Mouse (Mus musculus): ENCODE measurements around the gene Tbc1d2.

Gene Tbc1d2

DNA sequence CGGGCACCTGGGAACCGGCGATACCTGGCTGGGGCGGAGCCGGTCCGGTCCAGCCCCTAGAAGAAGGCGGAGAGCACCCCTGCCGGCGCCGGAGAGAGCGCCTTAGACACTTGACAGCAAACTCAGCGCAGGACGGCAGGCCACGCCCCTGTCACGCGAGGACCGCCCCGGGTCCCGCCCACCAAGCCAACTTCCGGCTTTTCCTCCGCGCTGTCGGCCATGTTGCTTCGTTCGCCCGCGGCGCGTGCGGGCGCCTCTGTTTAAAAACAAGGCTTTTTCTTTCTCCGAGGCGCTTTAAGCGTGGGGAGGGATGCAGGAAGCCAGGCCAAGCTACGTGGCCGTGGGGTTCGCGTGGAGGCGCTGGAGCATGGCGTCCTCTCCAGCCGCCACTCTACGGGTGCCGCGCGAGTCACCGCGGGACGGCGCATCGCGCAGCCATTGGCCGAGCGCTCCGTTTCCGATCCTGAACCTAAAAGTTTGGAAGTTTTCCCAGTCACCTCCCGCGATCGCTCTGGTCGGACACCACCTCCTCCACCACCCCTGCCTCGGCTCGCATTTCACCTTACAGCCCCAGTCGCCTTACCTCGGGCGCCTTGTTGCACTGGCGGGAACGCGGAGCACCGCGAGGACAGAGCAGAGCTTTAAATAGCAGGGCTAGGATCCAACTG lies at the start of gene Tbc1d2:
TSS of gene Tbc1d2 (minus strand) at position 124 of the 668 bp plus-strand sequence.
- DNase-seq: peak; percentile 96

DNA sequence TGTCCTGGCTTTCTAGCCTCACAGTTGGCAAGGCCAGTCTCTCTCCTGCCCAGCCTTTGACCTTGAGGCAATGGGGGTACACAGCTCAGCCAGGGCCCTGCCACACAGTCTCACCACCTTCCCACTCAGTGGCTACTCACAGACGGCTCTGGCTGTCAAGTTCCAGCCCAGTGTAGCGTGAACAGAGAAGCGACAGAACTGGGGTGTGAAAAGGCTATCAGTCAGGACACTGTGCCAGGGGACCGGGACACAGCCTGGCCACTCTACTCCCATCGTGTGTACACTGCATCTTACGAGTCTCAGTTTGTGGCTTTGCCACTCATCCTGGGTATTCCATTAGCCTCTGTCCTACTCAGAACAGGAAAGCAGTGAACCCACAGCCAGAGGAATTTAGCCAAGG lies 46.5 kb upstream of the Tbc1d2 start:
- DNase-seq: no peak

DNA sequence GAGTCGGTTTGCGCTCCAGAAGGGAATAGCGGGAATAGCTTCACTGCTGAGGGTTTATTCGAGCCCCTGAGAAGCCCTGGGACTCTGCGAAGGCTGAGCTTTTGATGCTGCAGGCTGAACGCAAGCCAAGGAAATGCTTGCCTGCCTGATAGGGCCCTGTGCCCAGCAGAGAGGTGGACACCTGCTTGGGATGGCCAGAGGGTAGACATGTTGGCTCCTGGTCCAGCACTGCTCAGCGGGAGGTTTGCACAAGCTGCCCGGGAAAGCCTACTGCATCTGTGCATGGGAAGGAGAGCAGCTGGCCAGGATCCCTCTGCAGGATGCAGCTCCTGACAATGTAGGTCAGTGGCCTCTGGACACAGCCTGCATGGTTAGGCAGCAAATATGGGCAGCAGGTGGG lies 40.6 kb upstream of the Tbc1d2 start:
- no peak for DNase-seq

DNA sequence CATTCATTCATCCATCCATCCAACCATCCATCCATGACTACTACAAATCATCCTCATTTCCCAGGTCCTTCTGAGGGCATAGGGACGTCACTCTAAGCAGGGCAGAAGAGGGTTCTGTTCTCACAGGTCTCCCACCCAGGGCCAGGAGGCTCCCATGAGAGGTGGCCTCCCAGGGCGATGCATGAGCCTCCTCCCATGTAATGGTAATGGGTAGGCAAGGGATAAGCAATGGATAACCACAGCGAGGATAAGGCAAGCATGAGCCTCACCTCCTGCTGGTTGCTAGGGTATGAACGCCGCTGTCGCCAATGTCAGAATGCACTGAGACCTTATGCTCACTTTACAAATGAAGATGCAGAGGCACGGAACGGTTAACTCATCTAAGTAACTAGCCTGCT lies 40.0 kb upstream of the Tbc1d2 start:
- DNase-seq: no peak

DNA sequence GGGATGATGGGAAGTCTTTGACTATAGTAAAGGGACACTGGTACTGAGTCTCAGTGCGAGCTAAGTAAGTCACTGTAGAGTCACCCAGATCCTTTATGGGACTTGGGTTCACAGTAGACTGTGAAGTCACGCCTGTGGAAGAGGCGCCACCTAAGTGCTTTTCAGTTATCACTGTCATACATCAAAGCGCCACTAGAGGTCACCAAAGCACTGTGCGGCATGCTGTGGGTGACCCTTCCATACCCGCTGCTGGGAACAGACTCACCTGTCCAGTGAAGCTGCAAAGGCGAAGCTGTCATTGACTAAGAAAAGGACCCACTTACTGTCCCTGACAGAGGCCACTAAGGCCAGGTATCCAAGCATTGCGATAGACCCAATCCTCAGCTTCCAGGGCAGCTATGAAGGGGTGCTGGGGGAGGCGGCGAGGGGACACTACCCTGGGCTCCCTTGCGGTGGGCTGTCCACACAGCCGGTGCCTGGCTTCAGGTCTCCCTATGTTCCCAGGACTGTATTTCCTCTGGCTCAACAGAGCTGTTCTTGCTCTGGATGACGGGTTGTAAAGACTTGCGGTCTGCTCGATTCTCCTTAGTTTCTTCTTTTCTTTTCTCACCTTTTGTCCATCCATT lies 39.5 kb upstream of the Tbc1d2 start:
- peak; percentile 74 for DNase-seq

DNA sequence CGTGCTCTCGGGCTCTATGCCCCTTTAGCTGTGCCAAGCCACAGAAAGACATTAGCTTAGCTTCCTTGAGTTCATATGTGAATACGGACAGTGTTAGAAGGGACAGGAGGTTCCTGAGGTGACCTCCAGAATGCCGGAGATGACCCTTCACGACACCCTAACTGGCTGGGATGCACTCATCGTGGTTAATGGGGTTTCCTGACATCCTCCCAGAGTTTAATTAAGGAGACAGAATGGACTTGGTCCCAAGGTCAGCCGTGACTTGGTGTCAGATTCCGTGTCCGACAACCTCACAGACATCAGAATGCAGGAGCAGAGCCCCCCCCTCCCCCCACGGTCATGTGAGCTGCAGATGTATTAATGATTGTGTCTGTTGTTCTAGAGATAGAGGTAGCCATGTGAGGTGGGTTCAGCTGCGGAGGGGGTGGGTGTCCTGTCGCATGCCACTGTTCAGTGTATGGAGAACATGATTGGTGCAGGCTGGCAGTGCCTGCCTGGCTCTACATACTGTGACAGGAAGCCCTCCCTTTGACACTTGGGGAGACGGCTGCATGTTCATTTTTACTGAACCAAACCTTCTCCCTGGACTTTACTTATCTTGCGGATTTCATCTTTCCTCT lies 38.3 kb upstream of the Tbc1d2 start:
- DNase-seq: no peak

DNA sequence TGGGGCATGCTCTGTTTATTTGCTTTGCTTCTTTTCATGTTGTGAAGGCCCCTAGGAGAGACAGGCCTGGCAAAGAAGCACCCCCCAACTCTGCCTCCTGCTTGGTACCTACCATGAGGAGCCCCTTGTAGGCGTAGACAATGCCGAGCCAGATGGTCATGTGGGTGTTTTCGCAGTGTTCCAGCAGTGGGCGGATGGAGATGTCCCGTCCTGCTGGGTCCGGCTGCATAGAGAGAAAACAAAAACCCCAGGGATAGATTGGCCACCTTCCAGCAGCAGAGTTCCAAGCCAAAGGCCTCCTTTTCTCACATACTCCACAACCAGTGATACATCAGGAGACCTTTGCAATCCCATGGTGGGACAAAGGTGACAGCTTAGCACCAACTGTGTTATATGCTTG lies 34.2 kb upstream of the Tbc1d2 start:
- DNase-seq: peak; percentile 38

DNA sequence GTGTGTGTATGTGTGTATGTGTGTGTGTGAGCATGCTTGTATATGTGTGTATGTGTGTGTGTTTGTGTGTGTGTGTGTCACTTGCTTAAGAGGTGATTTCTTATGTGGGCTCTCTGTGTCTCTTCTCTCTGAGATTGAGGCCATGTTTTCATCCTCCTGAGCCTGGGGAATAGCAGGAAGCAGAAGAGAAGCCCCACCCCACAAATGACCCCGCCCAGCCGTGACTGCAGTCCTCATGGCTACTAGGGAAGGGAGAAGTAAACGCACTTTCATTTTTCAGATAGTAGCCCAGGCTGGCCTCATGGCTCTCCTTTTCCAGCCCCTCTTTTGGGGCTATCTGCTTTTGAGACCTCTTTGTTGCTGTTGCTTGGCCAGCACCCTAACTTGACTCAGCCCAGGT lies 26.6 kb upstream of the Tbc1d2 start:
- no peak for DNase-seq

DNA sequence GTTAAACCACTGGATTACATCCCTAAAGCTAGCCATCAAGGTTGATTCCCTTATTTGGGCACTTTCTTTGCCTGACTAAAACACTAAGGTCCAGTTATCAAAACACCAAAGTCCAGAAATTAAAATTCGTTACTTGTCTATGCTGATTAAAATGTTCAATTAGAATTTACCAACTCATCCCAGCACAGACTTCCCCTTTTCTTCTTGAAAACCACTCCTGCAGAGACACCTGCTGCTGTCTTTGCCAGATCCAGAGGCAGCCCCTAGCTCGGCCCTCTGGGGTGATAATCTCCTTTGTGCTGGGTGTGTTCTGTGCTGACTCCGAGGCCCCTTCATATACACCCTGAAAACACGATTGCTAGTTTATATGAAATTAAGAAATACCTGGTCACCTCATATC lies 26.0 kb upstream of the Tbc1d2 start:
- DNase-seq: no peak

DNA sequence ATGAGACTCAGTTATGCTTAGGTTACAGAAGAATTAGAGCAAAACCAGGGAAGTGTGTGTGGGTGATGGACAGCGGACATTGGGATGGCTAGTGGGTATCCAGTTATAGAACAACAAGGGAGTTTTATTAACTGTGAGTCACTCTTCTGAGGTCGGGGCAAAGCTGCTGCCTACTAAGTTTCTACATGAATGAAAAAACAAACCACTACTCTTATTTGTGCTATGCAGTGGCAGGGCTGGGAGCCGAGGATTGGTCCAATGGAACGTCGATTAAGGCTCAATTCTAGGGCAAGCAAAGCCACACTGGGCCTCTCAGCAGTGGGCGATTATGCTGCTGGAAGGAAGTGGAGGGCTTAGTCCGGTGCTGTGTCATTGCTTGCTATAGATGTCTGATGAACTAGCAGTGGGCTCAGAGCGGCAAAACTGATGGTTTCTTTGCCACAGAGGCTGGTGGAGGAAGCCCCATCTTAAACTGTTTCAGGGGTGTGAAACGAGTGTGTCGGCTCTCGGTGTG lies 25.3 kb upstream of the Tbc1d2 start:
- DNase-seq: no peak

DNA sequence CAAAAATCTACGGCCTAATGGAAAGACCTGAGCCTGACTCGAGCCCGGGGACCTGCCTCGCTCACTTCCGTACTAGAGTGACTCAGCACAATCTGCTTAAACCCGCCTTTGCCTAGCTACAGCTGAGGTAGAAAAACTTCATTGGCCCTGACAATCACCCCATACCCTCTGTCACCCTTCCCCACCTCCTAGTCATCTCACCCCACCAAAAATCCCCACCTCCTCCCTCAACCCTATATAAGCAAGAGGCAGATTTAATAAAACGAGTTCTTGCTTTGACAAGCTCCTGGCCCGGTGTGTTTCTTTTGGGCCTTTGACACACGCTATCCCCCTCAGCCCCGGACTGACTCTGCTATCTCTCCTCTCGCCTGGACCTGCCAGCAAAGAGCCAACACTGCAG lies 18.6 kb upstream of the Tbc1d2 start:
- no peak for DNase-seq

DNA sequence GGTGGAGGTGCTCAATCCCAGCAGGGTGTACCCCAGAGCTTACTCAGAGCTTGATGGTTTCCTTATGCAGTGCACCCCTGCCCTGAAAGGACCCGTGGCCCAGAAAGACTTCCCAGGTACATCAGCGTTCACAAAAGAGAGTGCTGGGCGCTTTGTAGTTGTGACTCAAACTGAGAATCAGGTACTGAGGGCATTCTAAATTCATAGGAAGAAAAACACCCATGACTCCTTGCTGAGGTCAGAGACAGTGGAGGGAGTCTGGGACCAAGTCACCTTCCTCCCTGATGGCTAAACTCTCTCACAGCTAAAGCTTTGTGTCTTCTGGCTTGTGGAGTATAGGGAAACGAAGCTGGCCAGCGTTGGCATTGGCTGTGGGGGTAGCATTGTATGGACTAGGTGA lies 16.4 kb upstream of the Tbc1d2 start:
- DNase-seq: no peak

DNA sequence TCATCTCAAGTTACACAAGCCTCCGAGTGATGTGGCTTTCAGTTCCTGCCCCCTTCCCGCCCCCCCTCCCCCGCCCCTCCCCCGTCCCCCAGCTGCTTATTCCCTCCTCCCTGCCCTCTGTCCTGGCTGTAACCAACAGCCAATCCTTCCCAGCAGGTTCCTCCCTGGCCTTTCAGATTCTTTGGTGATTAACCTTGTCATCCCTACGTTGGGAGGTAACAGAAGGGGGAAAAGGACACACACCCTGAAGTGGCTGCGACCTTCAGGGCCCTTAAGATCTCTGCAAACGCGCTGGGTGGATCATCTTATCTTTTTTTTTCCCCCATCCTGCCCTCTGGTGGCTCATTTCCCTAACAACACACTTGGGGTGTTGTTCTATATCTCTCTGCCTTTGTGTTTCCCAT lies 15.4 kb upstream of the Tbc1d2 start:
- peak; percentile 47 for DNase-seq

DNA sequence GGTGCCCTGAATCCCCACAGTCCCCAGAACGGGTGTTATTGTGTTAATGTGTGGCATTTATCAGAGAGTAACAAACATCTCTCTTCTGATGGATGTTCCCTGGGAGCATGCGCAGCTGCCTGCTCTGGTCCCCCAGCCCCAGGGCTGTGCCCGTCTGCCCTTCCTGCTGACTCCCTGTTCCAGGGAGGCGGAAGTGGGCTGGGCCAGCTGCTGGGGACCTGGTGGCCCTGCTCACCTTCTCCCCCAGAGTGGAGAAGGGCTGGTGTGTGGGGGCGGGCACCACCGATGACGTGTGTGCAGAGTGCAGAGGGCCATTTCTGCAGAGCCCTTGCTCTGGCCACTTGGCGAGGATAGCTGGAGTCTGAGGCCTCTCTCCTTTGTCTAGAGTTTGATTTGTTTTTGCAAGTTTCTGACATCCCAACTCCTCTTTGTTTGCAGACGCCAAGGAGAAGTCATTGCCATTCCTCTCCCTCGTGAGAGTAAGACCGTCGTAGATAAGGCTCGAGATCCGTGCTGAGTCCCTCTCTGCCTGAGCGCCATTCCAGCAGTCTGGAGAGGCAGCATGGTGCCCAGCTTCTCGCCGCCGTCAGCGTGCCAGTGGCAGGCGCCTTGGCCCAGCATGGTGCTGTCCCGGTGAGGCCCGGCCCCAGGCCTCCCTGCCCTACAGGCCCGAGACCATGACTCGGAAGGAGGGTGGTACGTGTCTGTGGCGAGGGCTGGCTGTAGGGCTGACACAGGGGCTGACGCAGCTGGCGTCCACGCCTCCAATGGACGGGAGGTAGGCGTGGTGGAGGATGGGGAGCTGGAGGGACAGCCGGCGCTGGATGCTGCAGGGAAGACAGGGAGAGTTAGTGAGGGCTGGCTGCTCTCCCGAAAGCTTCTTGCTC lies 14.4 kb upstream of the Tbc1d2 start:
- DNase-seq: peak; percentile 82

DNA sequence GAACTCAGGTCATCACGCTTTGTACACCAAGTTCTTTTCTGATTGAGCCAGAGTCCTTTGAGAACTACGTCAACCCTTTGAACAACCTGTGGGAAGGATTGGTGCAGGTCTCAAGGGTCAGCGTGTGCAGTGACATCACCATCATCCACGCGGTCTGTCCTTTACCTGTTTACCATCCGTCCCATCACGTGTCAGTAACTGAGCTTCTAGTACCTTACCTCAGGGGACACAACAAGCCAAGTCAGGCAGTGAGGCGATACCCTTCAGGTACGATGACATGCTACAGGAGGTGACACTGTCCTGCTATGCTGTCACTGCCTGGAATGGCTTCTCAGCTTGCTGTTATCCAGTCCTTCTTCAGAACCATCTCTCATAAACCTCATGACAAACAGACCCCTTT lies 11.4 kb upstream of the Tbc1d2 start:
- no peak for DNase-seq

DNA sequence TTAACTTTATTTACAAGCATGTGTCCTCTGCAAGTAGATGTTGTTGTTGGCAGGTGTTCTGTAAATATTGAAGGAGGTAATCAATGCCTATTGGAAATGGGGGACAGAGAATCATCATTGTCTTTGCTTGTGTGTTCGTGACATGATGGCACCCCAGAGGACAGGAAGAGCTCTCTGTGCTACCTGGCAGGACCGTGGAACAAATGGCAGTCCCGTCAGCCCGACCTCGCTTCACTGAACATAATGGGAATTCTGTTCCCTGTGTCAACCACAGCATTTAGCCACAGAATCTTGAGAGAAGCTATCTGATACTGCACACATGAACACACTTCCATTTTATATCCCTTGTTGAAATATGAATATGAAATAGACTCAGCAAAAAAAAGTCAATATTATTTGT lies 8.9 kb upstream of the Tbc1d2 start:
- no peak for DNase-seq

DNA sequence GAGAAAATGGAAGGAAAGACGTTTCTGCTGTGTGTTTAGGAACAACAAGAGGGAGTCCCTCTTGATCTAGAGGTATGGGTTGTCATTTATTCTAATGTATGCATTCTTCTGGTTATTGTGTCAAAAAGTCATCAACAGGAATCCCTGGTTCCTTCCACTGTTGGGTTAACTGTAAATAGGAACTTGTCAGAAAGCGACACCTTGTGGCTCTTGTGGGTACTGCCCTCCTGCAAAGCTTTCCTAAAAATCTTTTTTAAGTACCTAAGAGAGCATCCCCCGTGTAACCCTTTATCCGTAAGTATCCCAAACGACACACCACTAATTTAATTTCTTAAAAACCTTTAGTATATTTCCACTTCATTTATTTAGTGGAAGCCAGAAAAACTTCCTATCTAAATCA lies 7.1 kb upstream of the Tbc1d2 start:
- peak; percentile 81 for DNase-seq

DNA sequence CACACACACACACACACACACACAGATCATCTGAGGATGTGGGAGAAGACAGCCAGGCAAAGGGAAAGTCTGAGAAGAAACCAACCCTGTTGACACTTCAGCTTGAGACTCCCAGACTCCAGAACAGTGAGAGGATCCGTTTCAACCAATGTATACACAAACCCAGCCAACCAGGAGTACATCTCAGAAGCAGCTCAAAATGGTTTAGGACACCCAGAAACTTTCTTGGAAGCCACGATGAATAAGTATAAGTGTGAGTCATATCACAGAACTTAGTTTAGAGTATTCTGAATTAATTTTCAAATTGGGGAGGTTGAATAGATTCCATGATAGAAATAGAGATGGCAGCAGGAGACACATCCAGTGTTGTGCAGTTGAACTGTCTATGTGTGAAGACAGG lies 5.9 kb upstream of the Tbc1d2 start:
- DNase-seq: no peak

DNA sequence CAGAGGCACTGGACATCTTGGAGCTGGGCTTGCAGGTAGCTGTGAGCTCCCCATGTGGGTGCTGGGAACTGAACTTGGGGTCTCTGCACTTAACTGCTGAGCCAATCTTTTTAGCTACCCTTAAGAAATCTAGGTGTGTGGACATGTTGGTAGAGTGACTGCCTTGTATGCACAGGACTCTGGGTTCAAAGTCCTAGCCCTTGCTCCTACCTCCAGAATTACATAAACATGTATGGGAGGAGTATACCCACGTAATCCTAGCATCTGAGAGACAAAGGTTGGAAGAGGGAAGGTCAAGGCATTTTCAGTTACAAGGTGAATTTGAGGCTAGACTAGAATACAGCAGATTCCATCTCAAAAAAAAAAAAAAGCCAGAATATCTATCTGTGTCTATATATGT lies 5.3 kb upstream of the Tbc1d2 start:
- DNase-seq: no peak

DNA sequence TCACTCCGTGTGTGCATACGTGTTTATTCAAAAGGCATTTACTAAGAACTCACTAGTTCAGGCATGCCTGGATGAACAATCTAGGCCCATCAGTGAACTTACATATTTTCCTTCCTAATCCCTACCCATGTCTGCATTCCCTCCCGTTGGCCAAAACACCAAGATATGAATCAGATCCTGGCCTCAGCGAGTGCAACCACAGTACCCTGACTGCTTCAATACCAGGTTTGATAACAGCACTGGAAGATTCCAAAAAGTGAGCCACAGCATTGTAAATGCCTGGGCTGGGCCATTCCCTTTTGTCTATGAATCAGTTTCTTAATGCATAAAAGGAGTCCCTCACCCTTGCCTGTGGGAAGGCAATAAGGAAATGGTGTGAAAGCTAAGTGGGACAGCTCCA lies 848 bp downstream of the Tbc1d2 start:
- DNase-seq: no peak

DNA sequence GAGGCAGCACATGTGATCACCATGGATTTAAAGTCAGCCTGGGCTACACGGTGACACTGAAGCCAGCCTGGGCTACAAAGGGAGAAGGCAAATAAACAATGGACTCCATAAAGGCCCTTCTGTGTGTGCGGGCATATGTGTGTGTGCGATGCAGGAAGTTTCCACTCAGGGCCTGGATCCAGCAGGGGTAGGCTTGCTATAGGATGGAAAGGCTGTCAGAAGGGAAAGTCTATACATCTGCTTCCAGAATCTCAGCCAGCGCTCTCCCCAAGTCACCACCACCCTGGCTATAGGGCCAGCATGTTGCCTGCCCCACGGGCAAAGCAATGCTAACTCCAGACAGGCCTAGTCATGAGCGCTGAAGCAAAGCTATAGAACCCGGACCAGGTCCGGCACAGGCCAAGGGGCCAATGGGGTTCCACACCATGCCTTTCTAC lies 6.3 kb downstream of the Tbc1d2 start:
- no peak for DNase-seq

DNA sequence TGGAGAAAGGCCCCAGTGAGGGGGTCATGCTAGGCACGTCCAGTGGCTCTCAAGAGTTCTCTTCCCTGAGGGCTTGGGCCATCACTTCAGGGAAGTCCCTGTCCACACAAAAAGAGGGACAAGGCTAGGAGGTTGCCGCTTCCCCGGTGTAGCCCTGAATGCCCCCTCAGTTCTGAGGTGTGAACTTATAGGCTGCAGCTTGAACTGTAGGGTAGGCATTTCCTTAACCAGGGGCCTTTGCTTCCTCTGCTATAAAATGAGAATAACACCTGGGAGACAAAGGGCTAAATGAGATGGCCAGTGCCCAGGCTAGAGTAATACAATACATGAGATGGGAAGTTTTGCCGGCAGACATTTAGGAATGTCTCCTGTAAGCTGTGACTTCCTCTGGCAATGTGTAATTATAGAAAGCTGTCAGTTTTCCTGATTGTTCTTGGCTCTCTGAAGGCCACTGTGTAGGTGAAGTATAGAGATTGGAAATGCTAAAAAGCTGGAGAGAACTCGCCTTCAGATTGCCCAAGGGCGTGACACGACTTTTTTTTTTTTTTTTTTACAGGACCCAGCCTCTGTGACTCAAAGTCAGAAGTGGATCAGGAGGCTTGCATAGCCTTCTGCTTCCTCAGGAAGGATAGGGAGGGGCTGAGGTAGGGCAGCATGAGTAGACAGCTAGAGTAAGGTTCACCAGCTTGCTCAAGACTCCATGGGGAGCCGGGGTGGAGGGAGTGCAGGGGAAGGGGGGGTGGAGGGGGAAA lies 6.9 kb downstream of the Tbc1d2 start:
- peak; percentile 64 for DNase-seq

DNA sequence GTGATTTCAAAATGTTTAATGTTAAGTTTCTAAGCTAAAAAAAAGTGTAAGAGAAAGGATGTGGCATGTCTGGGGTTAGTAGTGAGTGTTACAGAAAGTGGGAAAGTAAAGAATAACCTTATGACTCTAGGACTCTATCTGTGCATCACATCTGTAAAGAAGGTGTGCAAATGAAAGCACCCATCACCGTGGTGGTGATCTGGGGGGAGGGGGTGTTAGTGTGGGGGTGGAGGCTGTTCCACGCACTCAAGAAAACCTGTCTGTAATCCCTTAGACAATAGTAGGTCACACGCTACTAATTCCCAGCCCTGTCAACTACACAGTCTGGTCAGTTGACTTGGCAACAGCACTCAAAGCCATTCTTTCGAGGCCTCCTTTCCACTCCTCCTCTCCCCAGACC lies 8.7 kb downstream of the Tbc1d2 start:
- DNase-seq: no peak

All from lung, postnatal 10 days (tissue).